Mouse (Mus musculus) ovary, adult 18-20 months (tissue): Measurements from ENCODE around the gene Casp8ap2.
A peak's percentile ranks its signal among the peaks of the same experiment; 100 is the strongest.

Experiments used
- DNase-seq: peaks from one replicate; pipeline ENCODE4 v3.0.0; 2022; ENCODE audit warnings: low spot score, mixed read lengths

Casp8ap2 gene

DNA sequence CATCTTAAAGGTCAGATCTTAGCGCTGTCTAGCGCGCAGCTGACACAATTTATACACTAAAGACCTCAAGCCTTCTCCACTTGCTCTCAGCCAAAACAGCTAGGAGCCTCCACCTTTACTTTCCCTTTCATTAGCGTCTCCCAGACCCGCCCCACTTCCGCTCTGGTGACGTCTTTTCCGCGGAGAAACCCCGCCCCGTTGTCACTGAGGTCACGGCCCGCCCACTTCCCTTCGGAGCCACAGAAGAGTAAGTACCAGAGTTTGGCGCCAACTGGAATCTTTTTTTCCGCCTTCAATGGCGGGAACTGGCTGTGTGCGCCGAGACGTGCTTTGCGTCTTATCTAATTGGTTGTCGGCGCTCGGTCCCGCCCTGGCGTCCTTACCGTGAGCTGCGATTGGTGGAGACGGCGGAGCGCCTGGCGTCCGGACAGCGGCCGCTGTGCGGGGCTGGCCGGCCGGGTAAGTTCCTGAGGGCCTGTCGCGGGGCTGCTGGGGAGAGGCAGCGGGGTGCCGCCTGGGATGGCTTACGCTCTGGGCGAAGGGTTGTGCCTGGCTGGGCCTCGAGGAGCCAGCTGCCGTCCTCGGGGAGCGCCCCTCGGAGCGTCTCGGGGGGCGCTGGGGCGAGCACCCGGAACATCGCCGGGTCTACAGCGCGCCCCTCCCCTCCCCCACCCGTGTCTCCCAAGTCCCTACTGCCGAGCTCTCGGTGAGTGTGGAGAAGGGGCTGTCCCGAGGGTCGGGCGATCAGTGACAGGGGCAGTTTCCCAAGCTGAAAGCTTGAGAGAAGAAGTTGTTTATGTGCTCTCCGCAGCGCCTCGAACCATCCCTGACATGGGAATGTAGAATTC is at the start of gene Casp8ap2:
Gene Casp8ap2, plus strand, starts transcription at position 418 of the 848 bp plus-strand sequence.
- DNase-seq, result peak; percentile 99

- no peak for DNase-seq
These were observed 46.2 kb upstream of the Casp8ap2 start for GRCm38 (mm10) chr4:32569054-32569453.

DNA sequence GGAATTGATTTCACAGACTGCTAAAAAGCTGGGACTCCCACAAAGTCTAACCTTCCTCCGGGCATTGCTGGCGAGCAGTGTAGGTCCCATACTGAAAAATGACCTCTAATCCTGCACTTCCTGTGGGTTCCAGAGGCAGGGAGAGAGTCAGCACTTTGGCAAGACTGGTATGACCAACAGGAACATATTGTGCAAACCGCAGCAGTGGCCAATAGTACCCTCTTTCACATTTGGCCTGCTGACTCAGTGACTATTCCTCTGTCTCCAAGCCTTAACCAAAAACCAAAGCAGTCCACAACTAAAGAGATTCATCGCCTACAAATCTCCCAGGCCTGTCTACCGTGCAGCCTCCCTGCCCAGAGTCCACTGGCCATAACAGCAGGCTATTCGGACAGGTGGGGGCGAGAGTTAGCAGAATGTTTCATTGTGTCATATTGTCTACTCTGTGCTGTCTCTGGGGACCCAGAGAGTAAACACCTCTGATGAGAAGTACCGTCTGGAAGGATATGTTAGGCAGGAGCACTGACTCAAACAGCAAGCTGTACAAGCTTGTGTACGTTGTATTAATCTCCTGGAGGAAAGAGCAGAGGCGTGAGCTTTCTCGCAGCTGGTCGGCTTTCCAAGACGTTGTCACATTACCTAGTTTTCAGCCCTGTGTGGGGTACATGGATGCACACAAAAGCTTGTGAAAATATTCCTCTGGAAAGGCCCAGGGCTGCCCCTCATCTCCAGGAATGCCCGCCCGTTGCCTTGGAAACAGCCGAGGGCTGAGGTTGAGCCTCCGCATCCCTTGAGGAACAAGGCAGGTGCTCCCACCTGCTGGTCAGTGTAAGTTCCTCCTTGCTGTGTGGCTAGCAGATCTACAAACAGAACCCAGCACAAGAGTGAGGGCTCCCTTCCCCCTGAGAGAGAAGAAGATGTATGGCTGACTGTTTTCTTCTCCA is 45.0 kb upstream of the Casp8ap2 start:
- no peak for DNase-seq

GRCm38 (mm10) chr4:32570939-32571317 is 44.3 kb upstream of the Casp8ap2 start:
- DNase-seq, result no peak

- DNase-seq, result no peak
These were observed 43.8 kb upstream of the Casp8ap2 start for GRCm38 (mm10) chr4:32571441-32571840.

DNA sequence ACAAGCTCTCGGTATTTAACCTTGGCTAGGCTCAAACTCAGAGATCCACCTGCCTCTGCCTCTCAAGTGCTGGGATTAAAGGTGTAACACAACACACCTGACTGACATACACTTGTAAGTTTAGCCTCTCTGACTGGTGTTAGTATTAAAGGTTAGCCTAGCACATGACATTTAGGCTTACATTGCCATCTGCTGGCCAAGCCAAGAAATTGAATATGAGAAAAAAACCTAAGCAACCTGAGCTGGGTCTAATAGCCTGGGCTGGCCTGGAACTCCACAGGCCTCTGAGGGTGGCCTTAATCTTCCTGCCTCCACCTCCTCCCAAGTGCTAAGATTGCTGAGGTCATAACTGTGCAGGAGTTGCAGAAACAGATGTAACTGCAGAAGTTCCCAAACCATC is 43.1 kb upstream of the Casp8ap2 start:
- no peak for DNase-seq

DNA sequence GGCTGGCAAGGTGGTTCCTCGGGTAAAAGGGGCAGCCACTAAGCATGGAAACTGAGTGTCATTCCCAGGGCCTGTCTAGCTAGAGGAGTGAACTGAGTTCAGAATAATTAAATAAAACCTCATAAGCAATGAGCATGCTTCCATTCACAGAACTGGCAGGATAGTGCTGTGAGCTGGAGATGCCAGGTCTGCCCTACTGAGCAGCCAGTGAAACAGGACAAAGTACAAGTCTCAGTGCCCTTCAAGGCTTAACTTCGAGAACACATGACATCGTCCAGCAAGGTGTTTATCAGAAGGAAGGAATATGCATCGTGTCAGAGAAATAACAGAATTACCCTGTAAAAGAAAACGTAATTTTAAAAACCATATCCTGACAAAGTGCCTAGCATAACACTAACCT is 41.7 kb upstream of the Casp8ap2 start:
- DNase-seq, result no peak

GRCm38 (mm10) chr4:32574604-32575003 is 40.6 kb upstream of the Casp8ap2 start:
- DNase-seq, result no peak

DNA sequence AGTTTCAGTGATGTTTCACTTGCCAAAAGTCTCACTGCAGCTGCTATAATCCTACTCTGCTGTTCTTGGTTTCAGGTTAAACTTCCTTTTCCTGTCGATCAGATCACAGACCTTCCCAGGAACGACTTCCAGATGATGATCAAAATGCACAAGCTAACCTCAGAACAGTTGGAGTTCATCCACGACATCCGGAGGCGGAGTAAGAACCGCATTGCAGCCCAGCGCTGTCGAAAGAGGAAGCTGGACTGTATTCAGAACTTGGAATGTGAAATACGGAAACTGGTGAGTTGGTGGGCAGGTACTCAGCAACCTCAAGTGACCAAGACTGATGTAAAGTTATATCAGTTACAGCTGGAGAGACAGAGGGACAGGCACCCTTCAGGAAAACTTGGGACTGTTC is 40.1 kb upstream of the Casp8ap2 start:
- no peak for DNase-seq

DNA sequence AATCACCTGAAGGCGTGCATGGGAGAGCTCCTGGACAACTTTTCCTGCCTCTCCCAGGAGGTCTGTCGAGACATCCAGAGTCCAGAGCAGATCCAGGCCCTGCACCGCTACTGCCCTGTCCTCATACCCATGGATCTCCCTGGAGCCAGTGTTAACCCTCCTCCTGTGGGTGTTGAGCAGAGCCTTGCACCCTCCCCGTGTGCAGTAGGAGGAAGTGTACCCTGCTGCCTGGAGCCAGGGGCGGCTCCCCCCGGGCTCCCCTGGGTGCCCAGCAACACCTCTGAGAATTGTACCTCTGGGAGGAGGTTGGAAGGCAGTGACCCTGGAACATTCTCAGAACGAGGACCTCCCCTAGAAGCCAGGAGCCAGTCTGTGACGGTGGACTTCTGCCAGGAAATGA is 35.4 kb upstream of the Casp8ap2 start:
- no peak for DNase-seq

DNA sequence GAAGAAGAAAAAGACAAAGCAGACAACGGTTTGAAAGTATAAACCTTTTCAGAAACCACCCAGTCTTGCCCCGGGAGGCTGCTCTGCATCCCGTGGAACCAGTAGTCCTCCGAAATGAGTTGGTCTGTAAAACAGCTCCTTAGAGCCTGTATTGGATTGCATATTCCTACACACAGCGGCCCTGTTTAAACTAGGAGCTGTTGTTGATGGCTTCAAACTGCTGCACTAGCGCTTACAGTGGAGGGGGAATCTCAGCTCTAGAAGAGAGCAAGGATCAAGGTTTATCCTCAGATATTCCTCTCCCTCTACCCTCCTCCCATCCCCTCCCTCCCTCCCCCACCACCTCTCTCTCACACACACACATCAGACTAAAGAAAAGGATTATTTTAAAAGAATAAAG is 31.1 kb upstream of the Casp8ap2 start:
- no peak for DNase-seq

DNA sequence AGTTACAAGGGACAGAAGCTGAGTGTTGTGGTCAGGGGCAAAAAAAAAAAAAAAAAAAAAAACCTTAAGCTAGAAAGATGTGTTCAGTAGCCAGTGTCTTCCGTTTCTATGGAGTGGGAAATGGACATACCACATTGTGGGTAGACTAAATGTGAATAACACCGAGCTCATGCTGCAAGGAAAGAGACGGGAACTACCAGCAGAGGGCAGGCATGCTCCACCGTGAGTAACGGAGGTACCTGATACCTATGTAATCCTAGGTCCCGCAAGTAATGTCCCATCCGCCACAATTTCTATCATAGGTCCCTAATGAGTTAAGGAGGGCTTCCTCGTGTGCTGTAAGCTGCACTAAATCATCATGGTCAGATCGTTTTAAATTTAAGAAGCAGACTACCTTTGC is 28.7 kb upstream of the Casp8ap2 start:
- no peak for DNase-seq

DNA sequence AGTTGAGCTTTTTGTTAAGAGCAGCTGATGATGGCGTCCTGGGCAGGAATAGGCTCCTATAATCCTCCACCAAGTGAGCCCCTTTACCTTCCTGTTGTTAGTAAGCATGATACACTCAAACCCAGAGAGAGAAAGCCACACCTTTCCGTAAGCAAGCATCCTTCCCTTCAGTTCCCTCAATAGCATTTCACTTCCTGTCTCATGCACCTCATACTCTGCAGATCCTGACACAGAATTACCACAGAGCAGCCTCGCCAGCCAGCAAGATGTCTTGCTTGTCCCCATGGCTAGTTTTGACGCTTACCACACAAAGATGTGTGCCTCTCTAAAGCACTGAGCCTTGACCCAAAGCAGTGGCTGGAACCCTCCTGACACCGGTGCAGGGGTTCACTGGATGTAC is 27.7 kb upstream of the Casp8ap2 start:
- no peak for DNase-seq

- no peak for DNase-seq
These were observed 27.0 kb upstream of the Casp8ap2 start for GRCm38 (mm10) chr4:32588237-32588636.

DNA sequence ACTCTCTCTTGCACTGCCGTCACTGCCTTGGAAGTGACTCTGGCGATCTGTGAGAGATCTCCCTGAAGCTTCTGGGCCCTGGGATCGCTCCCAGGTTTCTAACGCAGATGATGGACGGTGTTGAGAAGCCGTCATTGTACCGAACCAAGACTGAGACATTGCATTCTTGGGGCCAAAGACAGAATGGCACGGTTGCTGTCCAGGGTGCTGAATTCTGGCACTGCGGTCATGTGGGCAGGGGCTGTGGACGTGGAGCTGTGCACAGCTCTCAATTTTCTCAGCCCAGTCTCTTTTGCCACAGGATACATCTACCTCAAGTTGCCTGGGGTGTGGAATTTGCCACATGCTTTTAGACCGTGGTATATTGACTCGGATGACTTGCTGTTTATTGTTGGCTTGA is 14.1 kb upstream of the Casp8ap2 start:
- no peak for DNase-seq

DNA sequence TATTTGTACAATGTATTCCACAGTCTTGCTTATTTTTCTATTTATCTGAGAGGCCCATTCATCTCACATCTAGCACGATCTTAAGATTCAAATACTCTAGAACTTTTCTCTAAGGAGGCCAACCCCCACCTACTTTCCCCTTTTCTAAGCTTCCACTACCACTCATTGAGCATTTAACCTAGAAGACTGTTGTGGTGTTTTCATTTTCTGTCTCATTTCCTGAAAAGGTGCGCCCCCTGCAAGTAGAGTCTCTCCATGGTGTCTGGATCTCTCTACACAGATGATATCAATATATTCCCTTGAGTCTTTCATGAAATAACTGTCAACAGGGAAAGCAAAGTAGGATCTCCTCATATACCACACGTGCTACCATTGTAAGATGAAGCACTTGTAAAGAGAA is 12.6 kb upstream of the Casp8ap2 start, which contains the start of gene Gja10:
Gene Gja10, minus strand, starts transcription at position 101 of the 400 bp plus-strand sequence.
- DNase-seq, result no peak

DNA sequence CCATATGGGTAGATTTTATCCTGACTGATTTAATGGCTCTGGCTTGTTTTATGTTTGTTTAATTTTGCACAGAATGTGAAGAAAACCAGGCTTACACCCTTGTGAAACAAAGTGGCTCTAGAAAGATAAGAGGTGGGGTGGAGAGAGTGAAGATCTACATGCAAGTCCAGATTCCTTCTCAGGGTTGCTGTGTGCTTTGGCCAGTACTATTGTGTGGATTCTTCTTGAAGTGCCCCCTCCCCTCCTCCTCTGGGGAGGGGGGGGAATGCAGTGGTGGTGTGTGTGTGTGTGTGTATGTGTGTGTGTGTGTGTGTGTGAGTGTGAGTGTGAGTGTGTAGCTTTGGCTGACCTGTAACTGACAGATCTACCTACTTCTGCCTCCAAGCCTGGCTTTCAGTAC is 6.4 kb downstream of the Casp8ap2 start:
- DNase-seq, result no peak

GRCm38 (mm10) chr4:32651669-32652068 is 36.4 kb downstream of the Casp8ap2 start:
- no peak for DNase-seq

DNA sequence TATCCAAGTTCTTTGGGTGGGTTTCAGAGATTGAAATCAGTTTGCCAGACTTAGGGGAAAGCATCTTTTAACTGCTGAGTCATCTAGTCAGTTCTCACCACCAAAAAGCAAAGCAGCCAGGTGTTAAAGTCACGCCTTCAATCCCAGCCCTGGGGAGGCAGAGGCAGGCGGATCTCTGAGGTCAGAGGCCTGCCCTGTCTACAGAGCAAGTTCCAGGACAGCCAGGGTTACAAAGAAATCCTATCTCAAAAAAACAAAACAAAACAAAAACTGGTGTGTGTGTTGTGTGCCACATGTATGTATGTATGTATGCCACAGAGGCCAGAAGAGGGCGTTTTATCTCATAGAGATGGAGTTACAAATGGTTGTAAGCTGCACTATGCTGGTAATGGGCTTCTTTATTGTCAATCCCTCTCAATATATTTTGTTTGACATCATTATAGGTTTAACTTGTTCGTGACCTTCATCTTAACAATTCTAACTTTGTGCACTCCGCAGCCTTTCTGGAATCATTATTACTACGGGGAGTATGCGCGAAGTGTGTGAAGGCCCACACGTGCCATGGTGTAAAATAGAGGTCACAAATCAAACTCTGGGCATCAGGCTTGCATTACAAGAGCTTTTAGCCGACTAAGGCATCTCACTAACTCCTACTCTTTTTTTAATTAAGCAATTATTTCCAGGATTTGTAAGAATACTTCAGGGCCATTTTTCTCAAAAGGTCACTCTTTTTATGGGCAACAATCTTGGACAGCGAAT is 41.1 kb downstream of the Casp8ap2 start:
- no peak for DNase-seq

DNA sequence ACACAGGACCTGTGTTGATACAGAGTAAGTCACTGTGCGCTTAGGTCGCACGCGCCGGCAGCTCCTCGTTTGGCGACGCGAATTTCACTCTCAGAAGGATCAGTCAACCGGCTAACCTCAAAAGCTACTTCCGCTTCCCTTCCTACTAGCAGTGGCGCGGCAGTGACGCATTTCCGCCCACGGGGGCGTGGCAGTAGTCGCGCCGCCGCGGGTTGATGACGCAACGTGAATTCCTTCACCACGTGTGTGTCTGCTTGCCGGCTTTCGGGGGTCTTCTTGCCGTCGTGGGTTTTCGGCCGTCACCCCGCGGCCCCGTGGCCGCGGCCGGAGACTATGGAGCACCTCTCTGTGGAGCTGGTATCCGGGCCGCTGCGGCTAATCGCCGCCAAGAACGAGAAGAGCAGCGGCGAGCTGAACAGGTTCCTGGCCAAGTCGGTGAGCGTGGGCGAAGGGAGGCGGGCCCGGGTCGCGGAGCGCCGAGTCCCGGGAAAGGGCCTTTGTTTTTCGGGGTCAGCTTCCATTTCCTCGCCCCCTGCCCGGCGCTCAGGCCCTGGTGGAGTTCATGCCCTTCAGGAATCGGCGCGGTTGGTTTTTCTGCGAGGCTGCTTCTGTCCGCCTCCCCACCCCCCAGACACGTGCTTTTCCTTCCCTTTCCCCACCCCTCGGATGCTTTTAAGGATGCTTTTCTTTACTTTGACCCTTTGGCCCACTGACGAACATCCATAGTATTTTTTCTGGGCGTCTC is 41.8 kb downstream of the Casp8ap2 start, which contains the start of gene Mdn1:
Gene Mdn1, plus strand, starts transcription at position 202 of the 745 bp plus-strand sequence.
- DNase-seq, result peak; percentile 81

GRCm38 (mm10) chr4:32665843-32666242 is 50.6 kb downstream of the Casp8ap2 start:
- no peak for DNase-seq
